Mouse (Mus musculus) hindbrain, postnatal 0 days (tissue): ENCODE measurements around the gene Casp1. TPM values are rescaled to one million over a fixed set of nuclear protein-coding genes. Genes with fewer than 3 reads are reported as not detected.

ENCODE experiments used
- ATAC-seq: fragments of 200-750 bp; cut with Nextera tagmentation; 2 replicates; pipeline ENCODE4 v1.8.0; 2017; ENCODE audit warnings: mild to moderate bottlenecking, moderate TSS enrichment, moderate library complexity
- DNase-seq: peaks from one replicate; pipeline ENCODE4 v3.0.0-alpha.2; 2015; ENCODE audit warnings: low spot score
- H3K27ac ChIP-seq: fragments of 300-500 bp; sonication (generic); 2 replicates; pipeline ENCODE4 v1.5.1; 2014; ENCODE audit warnings: mild to moderate bottlenecking
- H3K27me3 ChIP-seq: fragments of 300-500 bp; sonication (generic); 2 replicates; pipeline ENCODE4 v1.6.1; 2014; ENCODE audit warnings: low read length, mixed read lengths; ENCODE audit not compliant: insufficient read depth
- H3K36me3 ChIP-seq: fragments of 300-500 bp; sonication (generic); 2 replicates; pipeline ENCODE4 v1.6.1; 2014; ENCODE audit warnings: low read length, mixed read lengths; ENCODE audit not compliant: insufficient read depth
- H3K4me1 ChIP-seq: fragments of 300-500 bp; sonication (generic); 2 replicates; pipeline ENCODE4 v1.6.1; 2014; ENCODE audit warnings: antibody characterized with exemption, low read length, mixed read lengths; ENCODE audit not compliant: insufficient read depth
- H3K4me2 ChIP-seq: fragments of 300-500 bp; sonication (generic); 2 replicates; pipeline ENCODE4 v1.6.1; 2014; ENCODE audit warnings: low read depth, mild to moderate bottlenecking, low read length, moderate library complexity, mixed read lengths
- H3K4me3 ChIP-seq: fragments of 300-500 bp; sonication (generic); 2 replicates; pipeline ENCODE4 v1.5.1; 2014; ENCODE audit warnings: low read length
- H3K9ac ChIP-seq: fragments of 300-500 bp; sonication (generic); replicated peaks from 2 replicates; pipeline ENCODE4 v1.6.1; 2014; ENCODE audit warnings: mild to moderate bottlenecking, low read length, moderate library complexity, mixed read lengths
- H3K9me3 ChIP-seq: fragments of 300-500 bp; sonication (generic); 2 replicates; pipeline ENCODE4 v1.6.1; 2016; ENCODE audit warnings: low read length, mixed read lengths
- CTCF ChIP-seq: IDR thresholded peaks from 2 replicates; pipeline ENCODE4 v1.5.1; 2016; ENCODE audit warnings: antibody characterized with exemption, control low read depth, low read depth
- WGBS: fragments of 180-500 bp; shearing (Covaris S2); extraction: QIAGEN DNeasy Blood & Tissue Kit; methylation state at CpG from one replicate; pipeline ENCODE4 v1.1.7; 2014; 5-methylcytosine and 5-hydroxymethylcytosine counted together
- polyA plus RNA-seq: library from polyadenylated mRNA; unstranded; fragments of >200 nt; fragmentation: Nextera tagmentation; extraction: Ambion mirVana; gene quantifications from 2 replicates; pipeline ENCODE4 v1.2.1, GENCODE M21; 2015
- total RNA-seq: library from RNA; depleted of rRNA; stranded (reverse); fragments of >200 nt; gene quantifications from 2 replicates; pipeline ENCODE4 v1.2.3, GENCODE M21; 2014

The Casp1 gene
- total and polyA plus RNA-seq, 2 experiments from 2014 or later = 1.7 TPM; not detected in 1

- Histone ChIP-seq H3K27ac (no peak overlapping the region), H3K4me2 (no peak overlapping the region), H3K9ac (no peak overlapping the region), H3K4me3 (no peak overlapping the region), H3K4me1 (no peaks in the 10 kb centered on the region), H3K36me3 (no peaks in the 10 kb centered on the region), H3K9me3 (no peaks in the 10 kb centered on the region), H3K27me3 (no peaks in the 10 kb centered on the region)
- DNase-seq = no peak
- no peak for TF ChIP-seq CTCF
- WGBS = 81% methylated on average over 2 of the region's 2 CpGs
- ATAC-seq = no peak
These were observed 1.7 kb upstream of the Casp1 start for GRCm38 (mm10) chr9:5296354-5297237.

- Histone ChIP-seq H3K36me3 (no peaks in the 10 kb centered on the region), H3K4me3 (no peak overlapping the region), H3K9me3 (no peaks in the 10 kb centered on the region), H3K4me1 (no peaks in the 10 kb centered on the region), H3K27me3 (no peaks in the 10 kb centered on the region), H3K4me2 (no peak overlapping the region), H3K9ac (no peak overlapping the region), H3K27ac (no peak overlapping the region)
- TF ChIP-seq CTCF = no peak
- DNase-seq (no peak), ATAC-seq (no peak)
- 83% methylated on average over 2 of the region's 2 CpGs for WGBS
These were observed 740 bp downstream of the Casp1 start for GRCm38 (mm10) chr9:5299132-5299381.

GRCm38 (mm10) chr9:5308561-5308960 lies 10.2 kb downstream of the Casp1 start, which contains the start of gene Casp4:
Casp4 (plus strand) TSS chr9:5308828.
- H3K27me3 ChIP-seq = no peaks in the 10 kb centered on the region
- H3K9me3 ChIP-seq = no peaks in the 10 kb centered on the region
- no peak within 1 kb of the TSS for H3K27ac ChIP-seq
- no peak for DNase-seq
- H3K9ac ChIP-seq = no peak within 1 kb of the TSS
- no peak for TF ChIP-seq CTCF
- H3K36me3 ChIP-seq = no peaks in the 10 kb centered on the region
- H3K4me1 ChIP-seq = no peaks in the 10 kb centered on the region
- no peak within 1 kb of the TSS for H3K4me2 ChIP-seq
- H3K4me3 ChIP-seq = no peak within 1 kb of the TSS
- no peak for ATAC-seq
- 68% methylated on average over 5 of the region's 5 CpGs for WGBS

GRCm38 (mm10) chr9:5310112-5310511 lies 11.8 kb downstream of the Casp1 start:
- Histone ChIP-seq H3K9ac (no peak overlapping the region), H3K27me3 (no peaks in the 10 kb centered on the region), H3K36me3 (no peaks in the 10 kb centered on the region), H3K27ac (no peak overlapping the region), H3K9me3 (no peaks in the 10 kb centered on the region), H3K4me2 (no peak overlapping the region), H3K4me3 (no peak overlapping the region), H3K4me1 (no peaks in the 10 kb centered on the region)
- DNase-seq (no peak), ATAC-seq (no peak)
- TF ChIP-seq CTCF = no peak

GRCm38 (mm10) chr9:5311435-5311834 lies 13.1 kb downstream of the Casp1 start:
- Histone ChIP-seq H3K9me3 (no peaks in the 10 kb centered on the region), H3K27me3 (no peaks in the 10 kb centered on the region), H3K27ac (no peak overlapping the region), H3K4me2 (no peak overlapping the region), H3K4me3 (no peak overlapping the region), H3K9ac (no peak overlapping the region), H3K36me3 (no peaks in the 10 kb centered on the region), H3K4me1 (no peaks in the 10 kb centered on the region)
- DNase-seq = no peak
- 75% methylated on average over 4 of the region's 4 CpGs for WGBS
- no peak for ATAC-seq
- TF ChIP-seq CTCF = no peak

- no peak for ATAC-seq
- no peaks in the 10 kb centered on the region for H3K27me3 ChIP-seq
- 74% methylated on average over 3 of the region's 3 CpGs for WGBS
These were observed 29.9 kb downstream of the Casp1 start for GRCm38 (mm10) chr9:5328204-5328603.

GRCm38 (mm10) chr9:5332441-5332840 lies 34.1 kb downstream of the Casp1 start:
- Histone ChIP-seq H3K4me3 (no peak overlapping the region), H3K9ac (no peak overlapping the region), H3K4me2 (no peak overlapping the region), H3K27ac (no peak overlapping the region), H3K4me1 (no peaks in the 10 kb centered on the region), H3K9me3 (no peaks in the 10 kb centered on the region), H3K36me3 (no peaks in the 10 kb centered on the region), H3K27me3 (no peaks in the 10 kb centered on the region)
- TF ChIP-seq CTCF = no peak
- DNase-seq = no peak
- no peak for ATAC-seq

More at GRCm38 (mm10) chr9:5328204-5328603, 29.9 kb downstream of the Casp1 start:
- no peak overlapping the region for H3K4me2 ChIP-seq
- no peaks in the 10 kb centered on the region for H3K4me1 ChIP-seq
- H3K4me3 ChIP-seq = no peak overlapping the region
- no peak overlapping the region for H3K27ac ChIP-seq
- DNase-seq = no peak
- H3K9ac ChIP-seq = no peak overlapping the region
- TF ChIP-seq CTCF = no peak
- no peaks in the 10 kb centered on the region for H3K36me3 ChIP-seq
- H3K9me3 ChIP-seq = no peaks in the 10 kb centered on the region
